Mouse (Mus musculus): ENCODE results near the gene Sorbs1. TPM values are rescaled to one million over a fixed set of nuclear protein-coding genes. Genes with fewer than 3 reads are reported as not detected.

Sorbs1 gene
- total and polyA plus RNA-seq, 3 experiments, result 2.1 to 6.2 (median 3.6) TPM

DNA sequence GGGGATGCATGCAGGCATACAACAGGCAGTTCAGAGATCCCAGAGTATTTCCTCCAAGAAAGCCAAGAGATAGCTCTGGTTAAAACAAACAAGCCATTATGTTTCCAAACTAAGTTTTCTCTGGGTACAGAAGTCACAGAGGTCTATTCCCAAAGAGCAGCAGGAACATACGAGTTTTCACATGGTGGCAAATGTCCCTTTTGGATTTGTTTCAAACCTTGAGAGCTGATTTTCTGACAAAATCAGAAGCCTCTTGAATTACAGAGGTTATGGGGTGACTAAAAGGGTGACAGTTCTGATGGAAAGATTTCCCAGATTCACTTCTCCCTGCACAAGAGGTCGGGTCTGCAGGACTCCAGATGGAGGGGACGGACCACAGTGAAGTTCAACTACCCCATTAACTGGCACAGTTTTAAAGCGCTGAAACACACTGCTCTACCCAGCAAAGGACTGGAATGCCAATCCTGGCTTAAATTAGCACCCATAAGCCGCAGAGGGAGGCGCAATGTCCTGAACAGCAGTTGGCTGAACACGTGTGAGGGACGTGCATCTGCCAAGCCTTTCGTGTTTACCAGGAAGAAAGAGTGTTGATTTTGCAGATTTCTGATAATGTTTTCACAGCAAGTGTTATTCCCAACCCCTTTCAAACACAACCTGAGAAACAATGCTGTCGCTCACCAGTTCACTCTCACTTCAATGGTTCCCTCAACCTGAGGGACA lies 41.9 kb downstream of the Sorbs1 start:
- no peak overlapping the region for H3K4me2 ChIP-seq (ENCODE audit: insufficient read depth, low read depth, poor library complexity, severe bottlenecking)
- no peaks in the 10 kb centered on the region for H3K36me3 ChIP-seq (replicated peaks in 1 of 2; ENCODE audit: control insufficient read depth in 1 of 2, insufficient read depth in 1 of 2, low read length in 1 of 2)
- in situ Hi-C loops (cut with MboI; ENCODE audit: low pct_ligation_motif_present, low pct_unique_long_range_greater_than_20kb, low sequenced_read_pairs) (no loop called here), dilution Hi-C loops (cut with MboI; ENCODE audit: extremely low pct_ligation_motif_present, extremely low pct_unique_long_range_greater_than_20kb, low sequenced_read_pairs) (no loop called here)
- H3K79me2 ChIP-seq (replicated peaks; ENCODE audit: control insufficient read depth, extremely low read depth, insufficient read depth, poor library complexity, severe bottlenecking), result no peaks in the 10 kb centered on the region
- TF ChIP-seq SMC3 (IDR thresholded peaks at IDR 0.05; ENCODE audit: low read depth, low read length) (no peak), EP300 (IDR thresholded peaks at IDR 0.05; ENCODE audit: low read length) (no peak), CTCF (conservative IDR thresholded peaks at IDR 0.05 in 1 of 2, IDR thresholded peaks at IDR 0.05 in 1 of 2; ENCODE audit: low read depth in 2 of 2, low read length in 2 of 2) (no peak), CHD1 (IDR thresholded peaks at IDR 0.05; ENCODE audit: low read depth, low read length) (no peak), ELF1 (IDR thresholded peaks at IDR 0.05; ENCODE audit: low read depth, low read length) (no peak)
- H3K9ac ChIP-seq (ENCODE audit: insufficient read depth, low read depth), result no peak overlapping the region
- no peaks in the 10 kb centered on the region for H3K9me3 ChIP-seq (replicated peaks; ENCODE audit: low read length)
- H3K27ac ChIP-seq (ENCODE audit: insufficient read depth, low read depth), result no peak overlapping the region
- no peaks in the 10 kb centered on the region for H3K4me1 ChIP-seq (ENCODE audit: control insufficient read depth in 1 of 2, insufficient read depth in 2 of 2)
- DNase-seq (ENCODE audit: extremely low read depth), result no peak
- H3K4me3 ChIP-seq (replicated peaks in 1 of 3; ENCODE audit: low read depth in 2 of 3, low read length in 2 of 3, poor library complexity in 1 of 3), result no peak overlapping the region
- no peaks in the 10 kb centered on the region for H3K27me3 ChIP-seq (replicated peaks)

DNA sequence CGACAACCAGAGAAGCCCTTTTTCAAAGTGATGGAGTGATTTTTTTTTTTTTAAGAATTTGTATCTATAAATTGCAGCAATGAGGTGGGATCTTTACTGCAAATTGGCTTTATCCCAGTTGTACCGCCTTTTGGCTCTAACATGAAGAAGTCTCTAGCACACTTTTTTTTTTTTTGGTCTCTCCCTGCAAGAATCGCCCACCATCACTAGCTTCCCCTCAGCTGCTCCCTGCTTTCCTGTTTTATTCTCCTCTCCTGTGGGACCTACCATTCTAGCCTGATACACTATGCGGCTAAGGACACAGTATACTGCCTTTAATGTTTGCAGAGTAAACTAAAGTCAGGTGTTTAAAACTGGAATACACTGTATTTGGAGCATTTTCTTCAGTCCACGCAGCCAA lies 43.8 kb downstream of the Sorbs1 start:
- no peaks in the 10 kb centered on the region for H3K36me3 ChIP-seq (replicated peaks in 1 of 2; ENCODE audit: control insufficient read depth in 1 of 2, insufficient read depth in 1 of 2, low read length in 1 of 2)
- in situ Hi-C loops (cut with MboI; ENCODE audit: low pct_ligation_motif_present, low pct_unique_long_range_greater_than_20kb, low sequenced_read_pairs), result no loop called here

DNA sequence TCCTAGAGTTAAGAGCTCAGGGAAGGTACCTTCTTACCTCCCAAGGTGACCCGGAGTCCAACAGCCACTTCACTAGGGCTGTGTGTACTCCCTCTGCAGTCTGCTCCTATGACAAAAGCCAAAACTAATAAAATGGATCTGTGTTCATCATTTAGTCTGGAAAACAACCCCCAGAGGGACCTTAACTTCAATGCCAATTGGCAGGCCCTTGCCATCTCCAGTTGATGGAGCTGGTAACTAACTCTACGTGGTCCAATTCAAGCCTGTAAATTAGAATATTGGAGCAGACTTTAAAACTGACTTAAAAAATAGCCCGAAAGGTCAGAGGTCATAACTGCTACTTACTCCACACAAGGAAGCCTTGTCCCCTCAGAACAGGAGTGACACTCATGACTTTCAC lies 45.3 kb downstream of the Sorbs1 start:
- Histone ChIP-seq H3K4me3 (replicated peaks in 1 of 3; ENCODE audit: low read depth in 2 of 3, low read length in 2 of 3, poor library complexity in 1 of 3) (no peak overlapping the region), H3K27me3 (replicated peaks) (no peaks in the 10 kb centered on the region), H3K79me2 (replicated peaks; ENCODE audit: control insufficient read depth, extremely low read depth, insufficient read depth, poor library complexity, severe bottlenecking) (no peaks in the 10 kb centered on the region), H3K9me3 (replicated peaks; ENCODE audit: low read length) (no peaks in the 10 kb centered on the region), H3K9ac (ENCODE audit: insufficient read depth, low read depth) (no peak overlapping the region), H3K4me2 (ENCODE audit: insufficient read depth, low read depth, poor library complexity, severe bottlenecking) (no peak overlapping the region), H3K36me3 (replicated peaks in 1 of 2; ENCODE audit: control insufficient read depth in 1 of 2, insufficient read depth in 1 of 2, low read length in 1 of 2) (no peaks in the 10 kb centered on the region), H3K4me1 (ENCODE audit: control insufficient read depth in 1 of 2, insufficient read depth in 2 of 2) (no peaks in the 10 kb centered on the region), H3K27ac (ENCODE audit: insufficient read depth, low read depth) (no peak overlapping the region)
- in situ Hi-C loops (cut with MboI; ENCODE audit: low pct_ligation_motif_present, low pct_unique_long_range_greater_than_20kb, low sequenced_read_pairs) (no loop called here), dilution Hi-C loops (cut with MboI; ENCODE audit: extremely low pct_ligation_motif_present, extremely low pct_unique_long_range_greater_than_20kb, low sequenced_read_pairs) (no loop called here)
- no peak for TF ChIP-seq TBP (conservative IDR thresholded peaks at IDR 0.05; ENCODE audit: low read depth, low read length)
- TF ChIP-seq ZKSCAN1 (IDR thresholded peaks at IDR 0.05; ENCODE audit: borderline replicate concordance, low read depth, low read length), result no peak
- no peak for TF ChIP-seq ELF1 (IDR thresholded peaks at IDR 0.05; ENCODE audit: low read depth, low read length)
- no peak for TF ChIP-seq CHD2 (IDR thresholded peaks at IDR 0.05; ENCODE audit: low read length)
- DNase-seq (ENCODE audit: extremely low read depth), result no peak

More for the DNA sequence above, 43.8 kb downstream of the Sorbs1 start:
- H3K9ac ChIP-seq (ENCODE audit: insufficient read depth, low read depth), result no peak overlapping the region
- no peaks in the 10 kb centered on the region for H3K9me3 ChIP-seq (replicated peaks; ENCODE audit: low read length)
- DNase-seq (ENCODE audit: extremely low read depth), result no peak
- H3K79me2 ChIP-seq (replicated peaks; ENCODE audit: control insufficient read depth, extremely low read depth, insufficient read depth, poor library complexity, severe bottlenecking), result no peaks in the 10 kb centered on the region
- no peak overlapping the region for H3K27ac ChIP-seq (ENCODE audit: insufficient read depth, low read depth)
- TF ChIP-seq ZNF384 (IDR thresholded peaks at IDR 0.05; ENCODE audit: low read depth, low read length) (no peak), USF1 (IDR thresholded peaks at IDR 0.05; ENCODE audit: low read depth, low read length) (no peak), CHD2 (IDR thresholded peaks at IDR 0.05; ENCODE audit: low read length) (no peak), NELFE (IDR thresholded peaks at IDR 0.05; ENCODE audit: low read depth, low read length) (no peak), TCF12 (IDR thresholded peaks at IDR 0.05; ENCODE audit: low read depth, low read length) (no peak), JUN (IDR thresholded peaks at IDR 0.05; ENCODE audit: insufficient read depth, low read depth, low read length) (no peak)
- no peaks in the 10 kb centered on the region for H3K4me1 ChIP-seq (ENCODE audit: control insufficient read depth in 1 of 2, insufficient read depth in 2 of 2)
- dilution Hi-C loops (cut with MboI; ENCODE audit: extremely low pct_ligation_motif_present, extremely low pct_unique_long_range_greater_than_20kb, low sequenced_read_pairs), result no loop called here
- H3K4me2 ChIP-seq (ENCODE audit: insufficient read depth, low read depth, poor library complexity, severe bottlenecking), result no peak overlapping the region
- H3K4me3 ChIP-seq (replicated peaks in 1 of 3; ENCODE audit: low read depth in 2 of 3, low read length in 2 of 3, poor library complexity in 1 of 3), result no peak overlapping the region
- no peaks in the 10 kb centered on the region for H3K27me3 ChIP-seq (replicated peaks)

Data from CH12.LX (cell line).